Comparison of ENCODE assay signal across 12 mouse cellular contexts in genomic region chr13:44715187-44715885, GRCm38 (mm10). TPM values are rescaled to one million over a fixed set of nuclear protein-coding genes. Genes with fewer than 3 reads are reported as not detected.
A peak's percentile ranks its signal among the peaks of the same experiment; 100 is the strongest.
DNase-seq lines count a peak whose midpoint lies in the region; ATAC-seq and TF ChIP-seq lines count a peak whose summit lies in the region.
"Had no signal": no experiment of that assay in that cellular context is flagged by ENCODE, and none has a peak within 500 bp of the region (broad histone marks: within the 10 kb centered on the region; RNA-seq: fewer than 3 reads in every experiment).

No protein-coding gene starts in this region.

- peak overlapping the region; percentile 12 for H3K4me2 ChIP-seq in kidney, embryonic 14.5 days (replicated peaks; ENCODE audit: low read depth, low read length)
- no peak overlapping the region for H3K4me2 ChIP-seq in hindbrain, embryonic 11.5 days (replicated peaks; ENCODE audit: low read depth, low read length)
- H3K4me2 ChIP-seq: limb, embryonic 13.5 days had no signal

- H3K4me3 ChIP-seq in kidney, embryonic 14.5 days (ENCODE audit: low read length), result no peak overlapping the region
- no peak overlapping the region for H3K4me3 ChIP-seq in kidney, adult 2 months (ENCODE audit: insufficient read depth, low read depth, low read length)
- H3K4me3 ChIP-seq in hindbrain, embryonic 11.5 days (ENCODE audit: low read depth, low read length), result no peak overlapping the region
- H3K4me3 ChIP-seq: limb, embryonic 13.5 days; myocyte had no signal

- ATAC-seq in kidney, embryonic 14.5 days (ENCODE audit: low FRiP score, low TSS enrichment), result no peak
- no peak for ATAC-seq in hindbrain, embryonic 11.5 days (ENCODE audit: low FRiP score)

- 31% methylated on average over 10 of the region's 10 CpGs for WGBS in kidney, embryonic 14.5 days
- 39% methylated on average over 10 of the region's 10 CpGs for WGBS in kidney, adult 2 months
- WGBS in hindbrain, embryonic 11.5 days, result 21% methylated on average over 10 of the region's 10 CpGs

- H3K27me3 ChIP-seq in kidney, embryonic 14.5 days (ENCODE audit: control insufficient read depth, insufficient read depth, low read length), result no peaks in the 10 kb centered on the region
- no peaks in the 10 kb centered on the region for H3K27me3 ChIP-seq in kidney, adult 2 months (replicated peaks; ENCODE audit: control insufficient read depth, insufficient read depth, low read length)
- no peaks in the 10 kb centered on the region for H3K27me3 ChIP-seq in hindbrain, embryonic 11.5 days (ENCODE audit: control insufficient read depth, insufficient read depth, low read length)
- H3K27me3 ChIP-seq: limb, embryonic 13.5 days had no signal

- H3K36me3 ChIP-seq in kidney, embryonic 14.5 days (ENCODE audit: control insufficient read depth, insufficient read depth, low read length), result no peaks in the 10 kb centered on the region
- H3K36me3 ChIP-seq in kidney, adult 2 months (ENCODE audit: control insufficient read depth, insufficient read depth, low read length), result no peaks in the 10 kb centered on the region
- H3K36me3 ChIP-seq in hindbrain, embryonic 11.5 days (ENCODE audit: control insufficient read depth, insufficient read depth, low read length), result no peaks in the 10 kb centered on the region
- H3K36me3 ChIP-seq: limb, embryonic 13.5 days had no signal

- no peak overlapping the region for H3K9ac ChIP-seq in kidney, embryonic 14.5 days (ENCODE audit: low read depth, low read length)
- H3K9ac ChIP-seq in hindbrain, embryonic 11.5 days (ENCODE audit: low read depth, low read length), result no peak overlapping the region
- H3K9ac ChIP-seq: limb, embryonic 13.5 days had no signal

- no peaks in the 10 kb centered on the region for H3K9me3 ChIP-seq in kidney, embryonic 14.5 days (ENCODE audit: control insufficient read depth, low read length)
- H3K9me3 ChIP-seq in hindbrain, embryonic 11.5 days (ENCODE audit: control insufficient read depth, low read length), result no peaks in the 10 kb centered on the region
- H3K9me3 ChIP-seq: limb, embryonic 13.5 days had no signal

- TF ChIP-seq POLR2A in kidney, adult 2 months (IDR thresholded peaks at IDR 0.05; ENCODE audit: low read depth, low read length), result no peak

- TF ChIP-seq CTCF in kidney, adult 2 months (conservative IDR thresholded peaks at IDR 0.05; ENCODE audit: insufficient read depth, insufficient read length, low read depth, low read length), result no peak

- H3K27ac ChIP-seq in kidney, embryonic 14.5 days (ENCODE audit: low read depth, low read length), result no peak overlapping the region
- H3K27ac ChIP-seq in kidney, adult 2 months (ENCODE audit: insufficient read depth, low read depth, low read length), result no peak overlapping the region
- no peak overlapping the region for H3K27ac ChIP-seq in hindbrain, embryonic 11.5 days (ENCODE audit: low read depth, low read length)
- H3K27ac ChIP-seq: limb, embryonic 13.5 days had no signal

- H3K4me1 ChIP-seq in kidney, embryonic 14.5 days (ENCODE audit: control insufficient read depth, insufficient read depth, low read length), result 0 out of 2 replicates have a peak, but pooled peaks cover 5% of the 10 kb centered on the region
- H3K4me1 ChIP-seq in kidney, adult 2 months (ENCODE audit: control insufficient read depth, insufficient read depth, low read length), result no peaks in the 10 kb centered on the region
- H3K4me1 ChIP-seq in hindbrain, embryonic 11.5 days (replicated peaks; ENCODE audit: control insufficient read depth, insufficient read depth, low read length), result no peaks in the 10 kb centered on the region

- no peak for DNase-seq in kidney, adult 2 months
- peak; percentile 14 for DNase-seq in thymus, postnatal 14 days
- no peak for DNase-seq in thymus, adult 18-20 months
- DNase-seq in hindbrain, embryonic 11.5 days (ENCODE audit: low spot score), result peak; percentile 61
- no peak for DNase-seq in spleen, postnatal 10 days (ENCODE audit: low spot score in 2 of 2)
- no peak for DNase-seq in urinary bladder, postnatal 10 days (ENCODE audit: low spot score)
- no peak for DNase-seq in cerebellum, adult 8-10 months
- DNase-seq: heart, postnatal 36 days; right cerebral cortex, postnatal 14 days had no signal

RNA-seq across cellular contexts. Expression of gene Jarid2, which starts 13.9 kb away (rescaled TPM):
- polyA plus RNA-seq in kidney, embryonic 14.5 days (2014; fragmentation: Nextera tagmentation; extraction: Ambion mirVana), result 27.4 and 28.1 TPM in 2 replicates
- 10.5 and 11.3 TPM in 2 replicates for polyA plus RNA-seq in kidney, adult 2 months (2012; rRNA removed)
- polyA plus RNA-seq in hindbrain, embryonic 11.5 days (2014; fragmentation: Nextera tagmentation; extraction: Ambion mirVana), result 44.1 and 45.9 TPM in 2 replicates

Comparison
In these comparisons a context has a peak if more than half of its experiments do, and no peak if none do; other contexts are left out.
1. DNase-seq: peak in thymus, postnatal 14 days (single experiment) and hindbrain, embryonic 11.5 days (single experiment); none in kidney, adult 2 months (single experiment), thymus, adult 18-20 months (0 of 2), spleen, postnatal 10 days (0 of 2), urinary bladder, postnatal 10 days (single experiment) and cerebellum, adult 8-10 months (single experiment).